Mouse (Mus musculus) midbrain, postnatal 0 days (tissue): Measurements from ENCODE around the gene Ubqln4. TPM values are rescaled to one million over a fixed set of nuclear protein-coding genes. Genes with fewer than 3 reads are reported as not detected.
A peak's percentile ranks its signal among the peaks of the same experiment; 100 is the strongest.

Experiments used
- ATAC-seq: fragments of 200-750 bp; cut with Nextera tagmentation; 2 replicates; pipeline ENCODE4 v1.8.0; 2017; ENCODE audit warnings: moderate number of reproducible peaks, mild to moderate bottlenecking, moderate TSS enrichment, moderate library complexity; ENCODE audit not compliant: low FRiP score
- DNase-seq: peaks from one replicate; pipeline ENCODE4 v3.0.0-alpha.2; 2015; ENCODE audit warnings: low spot score
- H3K27ac ChIP-seq: fragments of 300-500 bp; sonication (generic); 2 replicates; pipeline ENCODE4 v1.5.1; 2014; ENCODE audit warnings: low read depth, mild to moderate bottlenecking, low read length, mixed read lengths
- H3K27me3 ChIP-seq: fragments of 300-500 bp; sonication (generic); 2 replicates; pipeline ENCODE4 v1.6.1; 2014; ENCODE audit warnings: low read length, control low read depth, mixed read lengths; ENCODE audit not compliant: insufficient read depth
- H3K36me3 ChIP-seq: fragments of 300-500 bp; sonication (generic); 2 replicates; pipeline ENCODE4 v1.6.1; 2014; ENCODE audit warnings: low read length, control low read depth, mixed read lengths; ENCODE audit not compliant: insufficient read depth
- H3K4me1 ChIP-seq: fragments of 300-500 bp; sonication (generic); 2 replicates; pipeline ENCODE4 v1.6.1; 2014; ENCODE audit warnings: mild to moderate bottlenecking, control low read depth, antibody characterized with exemption, low read length, mixed read lengths; ENCODE audit not compliant: insufficient read depth
- H3K4me2 ChIP-seq: fragments of 300-500 bp; sonication (generic); 2 replicates; pipeline ENCODE4 v1.6.1; 2014; ENCODE audit warnings: low read depth, mild to moderate bottlenecking, low read length, mixed read lengths; ENCODE audit not compliant: poor library complexity, severe bottlenecking
- H3K4me3 ChIP-seq: fragments of 300-500 bp; sonication (generic); 2 replicates; pipeline ENCODE4 v1.5.1; 2014; ENCODE audit warnings: low read depth, mild to moderate bottlenecking, low read length, moderate library complexity
- H3K9ac ChIP-seq: fragments of 300-500 bp; sonication (generic); replicated peaks from 2 replicates; pipeline ENCODE4 v1.6.1; 2014; ENCODE audit warnings: mild to moderate bottlenecking, low read length, moderate library complexity, mixed read lengths; ENCODE audit not compliant: poor library complexity, severe bottlenecking
- H3K9me3 ChIP-seq: fragments of 300-500 bp; sonication (generic); 2 replicates; pipeline ENCODE4 v1.6.1; 2016; ENCODE audit warnings: low read length, control low read depth
- CTCF ChIP-seq: IDR thresholded peaks from 2 replicates; pipeline ENCODE4 v1.5.1; 2016; ENCODE audit warnings: antibody characterized with exemption, mild to moderate bottlenecking
- WGBS: fragments of 180-500 bp; shearing (Covaris S2); extraction: QIAGEN DNeasy Blood & Tissue Kit; methylation state at CpG from one replicate; pipeline ENCODE4 v1.1.7; 2014; 5-methylcytosine and 5-hydroxymethylcytosine counted together
- polyA plus RNA-seq: library from polyadenylated mRNA; unstranded; fragments of >200 nt; fragmentation: Nextera tagmentation; extraction: Ambion mirVana; gene quantifications from 2 replicates; pipeline ENCODE4 v1.2.1, GENCODE M21; 2015
- total RNA-seq: library from RNA; depleted of rRNA; stranded (reverse); fragments of >200 nt; gene quantifications from 2 replicates; pipeline ENCODE4 v1.2.3, GENCODE M21; 2014

Gene Ubqln4
- total and polyA plus RNA-seq, 2 experiments from 2014 or later, result 30.4 to 120 TPM

DNA sequence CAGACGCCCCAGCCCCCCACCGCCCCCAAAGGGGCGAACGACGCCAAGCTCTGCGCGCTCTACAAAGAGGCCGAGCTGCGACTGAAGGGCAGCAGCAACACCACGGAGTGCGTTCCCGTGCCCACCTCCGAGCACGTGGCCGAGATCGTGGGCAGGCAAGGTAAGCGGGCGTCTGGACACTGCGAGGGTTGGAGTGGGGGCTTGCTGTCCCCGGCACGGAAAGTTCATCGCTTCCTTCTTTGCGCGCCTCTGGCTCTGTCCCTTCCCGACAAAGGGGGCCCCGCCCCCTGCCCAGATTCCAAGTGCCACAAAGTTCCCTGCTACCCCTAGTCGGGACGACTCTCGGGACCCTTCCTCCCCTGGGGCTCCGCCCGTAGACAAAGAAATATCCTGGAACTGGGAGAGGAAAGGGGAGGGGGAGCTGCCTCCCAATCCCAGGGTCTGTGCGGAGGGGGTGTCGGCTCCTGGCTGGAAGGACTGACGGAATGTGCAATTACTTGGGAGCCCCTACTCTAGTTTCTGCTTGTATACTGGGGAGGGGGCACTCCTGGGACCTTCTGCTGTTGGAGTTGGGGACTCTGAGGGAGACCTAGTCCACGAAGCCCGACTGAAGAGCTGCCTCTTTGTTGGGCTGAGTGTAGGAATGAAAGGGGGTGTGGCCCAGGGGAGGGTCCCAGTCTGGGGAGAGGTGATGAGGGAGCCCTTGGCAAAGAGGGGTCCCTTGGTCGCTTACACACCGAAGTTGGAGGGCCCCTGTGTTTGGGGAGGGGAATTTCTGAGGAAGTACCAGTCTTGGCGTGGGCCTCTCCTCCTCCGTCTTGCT is 20.7 kb upstream of the Ubqln4 start:
- H3K4me1 ChIP-seq, result peaks cover 31% of the 10 kb centered on the region
- H3K36me3 ChIP-seq, result peaks cover 14% of the 10 kb centered on the region
- no peaks in the 10 kb centered on the region for H3K9me3 ChIP-seq

GRCm38 (mm10) chr3:88533706-88534105 is 19.9 kb upstream of the Ubqln4 start:
- Histone ChIP-seq H3K9ac (peak overlapping the region; percentile 70), H3K36me3 (peaks cover 22% of the 10 kb centered on the region), H3K4me3 (peak overlapping the region; percentile 48), H3K4me2 (peak overlapping the region; percentile 84), H3K27me3 (no peaks in the 10 kb centered on the region), H3K27ac (peak overlapping the region; percentile 84), H3K4me1 (peaks cover 29% of the 10 kb centered on the region), H3K9me3 (no peaks in the 10 kb centered on the region)
- TF ChIP-seq CTCF, result no peak
- DNase-seq, result no peak
- 0% methylated on average over 4 of the region's 5 CpGs for WGBS
- ATAC-seq, result no peak; the same call in 1 of the 2 replicates

More for the DNA sequence above, 20.7 kb upstream of the Ubqln4 start:
- peak overlapping the region; percentile 84 for H3K27ac ChIP-seq
- peak overlapping the region; percentile 84 for H3K4me2 ChIP-seq
- DNase-seq (peak; percentile 51), ATAC-seq (peak; percentile 18; the same call in 1 of the 2 replicates)
- no peaks in the 10 kb centered on the region for H3K27me3 ChIP-seq
- under 1% methylated on average over 31 of the region's 40 CpGs for WGBS
- H3K4me3 ChIP-seq, result peak overlapping the region; percentile 48
- no peak for TF ChIP-seq CTCF
- H3K9ac ChIP-seq, result peak overlapping the region; percentile 70

DNA sequence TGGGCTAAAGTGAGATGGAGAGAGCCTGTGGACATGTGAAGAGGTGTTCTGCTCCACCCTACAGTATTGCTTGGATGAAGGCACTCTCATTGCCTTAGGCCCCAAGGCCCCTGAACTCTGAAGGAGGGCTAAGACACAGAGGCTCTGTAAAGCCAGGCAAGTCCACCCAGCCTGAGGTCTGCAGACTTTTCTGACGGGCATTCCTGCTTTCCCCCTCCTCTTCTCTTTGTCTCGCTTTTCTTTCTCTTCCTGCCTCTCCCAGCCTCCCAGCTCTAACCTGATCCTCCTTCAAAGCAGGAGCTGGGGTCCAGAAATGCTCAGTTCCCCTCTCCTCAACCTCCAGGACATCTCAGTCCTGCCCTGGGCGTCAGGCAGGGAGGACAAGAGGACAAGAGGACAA is 18.6 kb upstream of the Ubqln4 start:
- Histone ChIP-seq H3K27me3 (no peaks in the 10 kb centered on the region), H3K4me2 (peak overlapping the region; percentile 84), H3K9ac (peak overlapping the region; percentile 45), H3K4me3 (peak overlapping the region; percentile 48), H3K4me1 (peaks cover 24% of the 10 kb centered on the region), H3K36me3 (peaks cover 23% of the 10 kb centered on the region), H3K27ac (peak overlapping the region; percentile 27; the same call in 1 of the 2 replicates), H3K9me3 (no peaks in the 10 kb centered on the region)
- DNase-seq (no peak), ATAC-seq (no peak)
- TF ChIP-seq CTCF, result no peak
- 11% methylated on average over 3 of the region's 3 CpGs for WGBS

- Histone ChIP-seq H3K4me3 (peak overlapping the region; percentile 48), H3K4me1 (peaks cover 19% of the 10 kb centered on the region), H3K27me3 (no peaks in the 10 kb centered on the region), H3K36me3 (peaks cover 23% of the 10 kb centered on the region), H3K9ac (peak overlapping the region; percentile 45), H3K27ac (peak overlapping the region; percentile 43; the same call in 1 of the 2 replicates), H3K4me2 (peak overlapping the region; percentile 84), H3K9me3 (no peaks in the 10 kb centered on the region)
- DNase-seq (no peak), ATAC-seq (no peak)
- no peak for TF ChIP-seq CTCF
- 22% methylated on average over 4 of the region's 4 CpGs for WGBS
Measured at GRCm38 (mm10) chr3:88535527-88535926, 18.0 kb upstream of the Ubqln4 start.

- no peaks in the 10 kb centered on the region for H3K9me3 ChIP-seq
- no peaks in the 10 kb centered on the region for H3K27me3 ChIP-seq
- H3K4me3 ChIP-seq, result peak overlapping the region; percentile 48
- WGBS, result 2% methylated on average over 63 of the region's 64 CpGs
- DNase-seq (peak; percentile 63), ATAC-seq (no peak)
- H3K4me2 ChIP-seq, result peak overlapping the region; percentile 84
- peak overlapping the region; percentile 48 for H3K27ac ChIP-seq
- no peak for TF ChIP-seq CTCF
- H3K4me1 ChIP-seq, result peaks cover 19% of the 10 kb centered on the region
- peaks cover 23% of the 10 kb centered on the region for H3K36me3 ChIP-seq
- peak overlapping the region; percentile 44 for H3K9ac ChIP-seq
Measured at GRCm38 (mm10) chr3:88536103-88536930, 17.2 kb upstream of the Ubqln4 start.
